Mouse (Mus musculus): Measurements from ENCODE around the gene Ptch1. TPM values are rescaled to one million over a fixed set of nuclear protein-coding genes. Genes with fewer than 3 reads are reported as not detected.

Gene Ptch1
- polyA plus RNA-seq, 1 experiment from 2014 or later: 79.8 TPM

GRCm38 (mm10) chr13:63512411-63512810 is 61.0 kb downstream of the Ptch1 start:
- no peaks in the 10 kb centered on the region for H3K27me3 ChIP-seq (ENCODE audit: control insufficient read depth, insufficient read depth, low read length)
- H3K27ac ChIP-seq (ENCODE audit: low read length): 0 out of 2 replicates have a peak overlapping the region, but pooled peaks have one; percentile 16
- no peak overlapping the region for H3K4me3 ChIP-seq (ENCODE audit: low read depth, low read length)
- no peaks in the 10 kb centered on the region for H3K9me3 ChIP-seq (ENCODE audit: control insufficient read depth, low read depth, low read length)
- H3K4me1 ChIP-seq (ENCODE audit: control insufficient read depth, insufficient read depth, low read length): peaks cover 15% of the 10 kb centered on the region; the same call in 1 of the 2 replicates
- no peak overlapping the region for H3K4me2 ChIP-seq (replicated peaks; ENCODE audit: low read depth, low read length)
- no peak overlapping the region for H3K9ac ChIP-seq (replicated peaks; ENCODE audit: low read depth, low read length)
- 48% methylated on average over 6 of the region's 6 CpGs for WGBS
- peaks cover 89% of the 10 kb centered on the region for H3K36me3 ChIP-seq (ENCODE audit: control insufficient read depth, insufficient read depth, low read length)
- no peak for ATAC-seq (ENCODE audit: insufficient number of reproducible peaks, insufficient read depth, low FRiP score, low read depth)

GRCm38 (mm10) chr13:63507821-63508220 is 65.6 kb downstream of the Ptch1 start:
- no peak for ATAC-seq (ENCODE audit: insufficient number of reproducible peaks, insufficient read depth, low FRiP score, low read depth)
- Histone ChIP-seq H3K4me1 (ENCODE audit: control insufficient read depth, insufficient read depth, low read length) (no peaks in the 10 kb centered on the region), H3K36me3 (ENCODE audit: control insufficient read depth, insufficient read depth, low read length) (peaks cover 47% of the 10 kb centered on the region), H3K4me3 (ENCODE audit: low read depth, low read length) (no peak overlapping the region), H3K9ac (replicated peaks; ENCODE audit: low read depth, low read length) (no peak overlapping the region), H3K27ac (ENCODE audit: low read length) (no peak overlapping the region), H3K4me2 (replicated peaks; ENCODE audit: low read depth, low read length) (no peak overlapping the region), H3K27me3 (ENCODE audit: control insufficient read depth, insufficient read depth, low read length) (no peaks in the 10 kb centered on the region), H3K9me3 (ENCODE audit: control insufficient read depth, low read depth, low read length) (no peaks in the 10 kb centered on the region)
- WGBS: 60% methylated on average over 5 of the region's 5 CpGs

GRCm38 (mm10) chr13:63507001-63507556 is 66.3 kb downstream of the Ptch1 start:
- 75% methylated on average over 6 of the region's 6 CpGs for WGBS

GRCm38 (mm10) chr13:63506364-63506763 is 67.0 kb downstream of the Ptch1 start:
- Histone ChIP-seq H3K4me2 (replicated peaks; ENCODE audit: low read depth, low read length) (no peak overlapping the region), H3K4me1 (ENCODE audit: control insufficient read depth, insufficient read depth, low read length) (no peaks in the 10 kb centered on the region), H3K27me3 (ENCODE audit: control insufficient read depth, insufficient read depth, low read length) (no peaks in the 10 kb centered on the region), H3K4me3 (ENCODE audit: low read depth, low read length) (no peak overlapping the region), H3K36me3 (ENCODE audit: control insufficient read depth, insufficient read depth, low read length) (peaks cover 33% of the 10 kb centered on the region), H3K27ac (ENCODE audit: low read length) (no peak overlapping the region), H3K9ac (replicated peaks; ENCODE audit: low read depth, low read length) (no peak overlapping the region), H3K9me3 (ENCODE audit: control insufficient read depth, low read depth, low read length) (no peaks in the 10 kb centered on the region)
- WGBS: 37% methylated on average over 1 of the region's 1 CpGs
- ATAC-seq (ENCODE audit: insufficient number of reproducible peaks, insufficient read depth, low FRiP score, low read depth): no peak

More at GRCm38 (mm10) chr13:63507001-63507556, 66.3 kb downstream of the Ptch1 start:
- Histone ChIP-seq H3K4me1 (ENCODE audit: control insufficient read depth, insufficient read depth, low read length) (no peaks in the 10 kb centered on the region), H3K36me3 (ENCODE audit: control insufficient read depth, insufficient read depth, low read length) (peaks cover 40% of the 10 kb centered on the region), H3K9ac (replicated peaks; ENCODE audit: low read depth, low read length) (no peak overlapping the region), H3K4me3 (ENCODE audit: low read depth, low read length) (no peak overlapping the region), H3K4me2 (replicated peaks; ENCODE audit: low read depth, low read length) (no peak overlapping the region), H3K27ac (ENCODE audit: low read length) (0 out of 2 replicates have a peak overlapping the region, but pooled peaks have one; percentile 4), H3K9me3 (ENCODE audit: control insufficient read depth, low read depth, low read length) (no peaks in the 10 kb centered on the region), H3K27me3 (ENCODE audit: control insufficient read depth, insufficient read depth, low read length) (no peaks in the 10 kb centered on the region)
- ATAC-seq (ENCODE audit: insufficient number of reproducible peaks, insufficient read depth, low FRiP score, low read depth): no peak

GRCm38 (mm10) chr13:63502391-63502790 is 71.0 kb downstream of the Ptch1 start:
- no peaks in the 10 kb centered on the region; the same call in 1 of the 2 replicates for H3K36me3 ChIP-seq (ENCODE audit: control insufficient read depth, insufficient read depth, low read length)
- H3K9ac ChIP-seq (replicated peaks; ENCODE audit: low read depth, low read length): no peak overlapping the region
- 94% methylated on average over 2 of the region's 2 CpGs for WGBS
- no peaks in the 10 kb centered on the region for H3K4me1 ChIP-seq (ENCODE audit: control insufficient read depth, insufficient read depth, low read length)
- no peak overlapping the region for H3K4me2 ChIP-seq (replicated peaks; ENCODE audit: low read depth, low read length)
- H3K27me3 ChIP-seq (ENCODE audit: control insufficient read depth, insufficient read depth, low read length): no peaks in the 10 kb centered on the region
- no peak overlapping the region for H3K27ac ChIP-seq (ENCODE audit: low read length)
- no peaks in the 10 kb centered on the region for H3K9me3 ChIP-seq (ENCODE audit: control insufficient read depth, low read depth, low read length)
- H3K4me3 ChIP-seq (ENCODE audit: low read depth, low read length): no peak overlapping the region
- no peak for ATAC-seq (ENCODE audit: insufficient number of reproducible peaks, insufficient read depth, low FRiP score, low read depth)

- 0 out of 2 replicates have a peak, but pooled peaks have one; percentile 50 for ATAC-seq (ENCODE audit: insufficient number of reproducible peaks, insufficient read depth, low FRiP score, low read depth)
- no peak overlapping the region for H3K4me2 ChIP-seq (replicated peaks; ENCODE audit: low read depth, low read length)
- no peak overlapping the region for H3K27ac ChIP-seq (ENCODE audit: low read length)
- no peak overlapping the region for H3K4me3 ChIP-seq (ENCODE audit: low read depth, low read length)
- no peak overlapping the region for H3K9ac ChIP-seq (replicated peaks; ENCODE audit: low read depth, low read length)
- no peaks in the 10 kb centered on the region for H3K9me3 ChIP-seq (ENCODE audit: control insufficient read depth, low read depth, low read length)
- peaks cover 7% of the 10 kb centered on the region for H3K4me1 ChIP-seq (ENCODE audit: control insufficient read depth, insufficient read depth, low read length)
- no peaks in the 10 kb centered on the region for H3K27me3 ChIP-seq (ENCODE audit: control insufficient read depth, insufficient read depth, low read length)
- no peaks in the 10 kb centered on the region for H3K36me3 ChIP-seq (ENCODE audit: control insufficient read depth, insufficient read depth, low read length)
- WGBS: 75% methylated on average over 2 of the region's 2 CpGs
Measured at GRCm38 (mm10) chr13:63499489-63499888, 73.9 kb downstream of the Ptch1 start.

GRCm38 (mm10) chr13:63496646-63497582 is 76.5 kb downstream of the Ptch1 start, which contains the start of gene Fancc:
TSS of gene Fancc (minus strand) at chr13:63497278.
- no peak for ATAC-seq (ENCODE audit: insufficient number of reproducible peaks, insufficient read depth, low FRiP score, low read depth)
- 28% methylated on average over 23 of the region's 23 CpGs for WGBS
- no peaks in the 10 kb centered on the region for H3K36me3 ChIP-seq (ENCODE audit: control insufficient read depth, insufficient read depth, low read length)
- peaks cover 7% of the 10 kb centered on the region for H3K4me1 ChIP-seq (ENCODE audit: control insufficient read depth, insufficient read depth, low read length)
- 0 out of 2 replicates have a peak within 1 kb of the TSS, but pooled peaks have one; percentile 21 for H3K27ac ChIP-seq (ENCODE audit: low read length)
- H3K27me3 ChIP-seq (ENCODE audit: control insufficient read depth, insufficient read depth, low read length): no peaks in the 10 kb centered on the region
- no peak within 1 kb of the TSS for H3K4me3 ChIP-seq (ENCODE audit: low read depth, low read length)
- H3K9ac ChIP-seq (replicated peaks; ENCODE audit: low read depth, low read length): no peak within 1 kb of the TSS; the same call in 1 of the 2 replicates
- H3K9me3 ChIP-seq (ENCODE audit: control insufficient read depth, low read depth, low read length): no peaks in the 10 kb centered on the region
- 0 out of 2 replicates have a peak within 1 kb of the TSS, but pooled peaks have one; percentile 5 for H3K4me2 ChIP-seq (replicated peaks; ENCODE audit: low read depth, low read length)

GRCm38 (mm10) chr13:63487707-63488042 is 85.7 kb downstream of the Ptch1 start:
- ATAC-seq (ENCODE audit: insufficient number of reproducible peaks, insufficient read depth, low FRiP score, low read depth): no peak
- Histone ChIP-seq H3K4me3 (ENCODE audit: low read depth, low read length) (no peak overlapping the region), H3K27ac (ENCODE audit: low read length) (no peak overlapping the region), H3K27me3 (ENCODE audit: control insufficient read depth, insufficient read depth, low read length) (no peaks in the 10 kb centered on the region), H3K4me2 (replicated peaks; ENCODE audit: low read depth, low read length) (no peak overlapping the region), H3K9me3 (ENCODE audit: control insufficient read depth, low read depth, low read length) (no peaks in the 10 kb centered on the region), H3K4me1 (ENCODE audit: control insufficient read depth, insufficient read depth, low read length) (no peaks in the 10 kb centered on the region), H3K9ac (replicated peaks; ENCODE audit: low read depth, low read length) (no peak overlapping the region), H3K36me3 (ENCODE audit: control insufficient read depth, insufficient read depth, low read length) (no peaks in the 10 kb centered on the region)
- WGBS: 63% methylated on average over 7 of the region's 7 CpGs
